8 mouse cellular contexts compared by ENCODE assay signal in the genomic region with DNA sequence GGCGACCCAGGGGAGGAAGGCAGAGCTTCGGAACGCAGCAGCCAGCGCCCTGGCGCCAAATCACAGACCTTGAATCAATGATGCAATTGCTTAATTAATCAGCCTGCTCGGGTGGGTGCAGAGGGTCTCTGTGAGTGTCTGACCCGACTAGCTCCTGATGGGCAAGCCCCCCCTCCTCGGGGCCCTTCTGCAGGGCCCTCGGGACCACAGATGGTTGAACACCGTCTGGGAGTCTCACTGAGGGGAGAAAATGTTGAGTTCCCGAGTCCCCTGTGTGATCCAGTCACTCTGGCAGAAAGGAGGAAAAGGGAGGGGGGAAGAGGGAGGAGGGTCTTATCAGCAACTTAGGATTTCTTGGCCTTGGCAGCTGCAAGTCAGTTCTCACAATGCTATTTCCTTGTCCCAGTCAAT.
DNase-seq lines count a peak whose midpoint lies in the region; ATAC-seq and TF ChIP-seq lines count a peak whose summit lies in the region.

No protein-coding gene starts in this region.

- no peaks in the 10 kb centered on the region for H3K36me3 ChIP-seq in heart, adult 2 months (ENCODE audit: control insufficient read depth, insufficient read depth, low read length)
- H3K36me3 ChIP-seq in intestine, embryonic 16.5 days (ENCODE audit: control insufficient read depth, insufficient read depth, low read length), result no peaks in the 10 kb centered on the region
- no peaks in the 10 kb centered on the region for H3K36me3 ChIP-seq in neural tube, embryonic 13.5 days

- H3K4me1 ChIP-seq in heart, adult 2 months (ENCODE audit: control insufficient read depth, insufficient read depth, low read length), result peaks cover 3% of the 10 kb centered on the region
- H3K4me1 ChIP-seq in intestine, embryonic 16.5 days (ENCODE audit: control insufficient read depth, insufficient read depth, low read length), result peaks cover 40% of the 10 kb centered on the region
- peaks cover 82% of the 10 kb centered on the region for H3K4me1 ChIP-seq in neural tube, embryonic 13.5 days (replicated peaks)

- WGBS in heart, adult 2 months, result 31% methylated on average over 11 of the region's 11 CpGs
- 12% methylated on average over 11 of the region's 11 CpGs for WGBS in intestine, embryonic 16.5 days
- WGBS in neural tube, embryonic 13.5 days, result 2% methylated on average over 11 of the region's 11 CpGs

- H3K79me2 ChIP-seq in heart, adult 2 months (replicated peaks; ENCODE audit: control insufficient read depth, insufficient read depth, low read length), result no peaks in the 10 kb centered on the region

- H3K9ac ChIP-seq in heart, adult 2 months (ENCODE audit: low read depth, low read length), result no peak overlapping the region
- 0 out of 2 replicates have a peak overlapping the region, but pooled peaks have one; percentile 11 for H3K9ac ChIP-seq in intestine, embryonic 16.5 days (ENCODE audit: low read depth, low read length)
- H3K9ac ChIP-seq in neural tube, embryonic 13.5 days, result peak overlapping the region; percentile 52; the same call in 1 of the 2 replicates

- no peak for TF ChIP-seq POLR2A in heart, adult 2 months (IDR thresholded peaks at IDR 0.05; ENCODE audit: insufficient read depth, low read depth, low read length)

- no peak for TF ChIP-seq CTCF in heart, adult 2 months (IDR thresholded peaks at IDR 0.05)

- H3K27ac ChIP-seq in heart, adult 2 months, result no peak overlapping the region
- H3K27ac ChIP-seq in intestine, embryonic 16.5 days (ENCODE audit: low read length), result no peak overlapping the region
- H3K27ac ChIP-seq in neural tube, embryonic 13.5 days (replicated peaks), result peak overlapping the region; percentile 94

- no peak for TF ChIP-seq EP300 in heart, adult 2 months (IDR thresholded peaks at IDR 0.05; ENCODE audit: insufficient read depth, low read depth, low read length)

- peak overlapping the region; percentile 22; the same call in 1 of the 2 replicates for H3K4me2 ChIP-seq in intestine, embryonic 16.5 days (ENCODE audit: low read depth, low read length)
- H3K4me2 ChIP-seq in neural tube, embryonic 13.5 days, result peak overlapping the region; percentile 33

- H3K9me3 ChIP-seq in intestine, embryonic 16.5 days (ENCODE audit: control insufficient read depth, low read length), result no peaks in the 10 kb centered on the region
- no peaks in the 10 kb centered on the region for H3K9me3 ChIP-seq in neural tube, embryonic 13.5 days

- DNase-seq in kidney, adult 9 months, result peak; percentile 7
- DNase-seq in kidney, adult 18-20 months, result no peak
- peak; percentile 52 to 55 for DNase-seq in heart, adult 2 months
- DNase-seq in adrenal gland, adult 2 months, result no peak
- no peak for DNase-seq in cerebellum, postnatal 10 days

- H3K4me3 ChIP-seq in heart, adult 2 months, result no peak overlapping the region
- no peak overlapping the region for H3K4me3 ChIP-seq in intestine, embryonic 16.5 days (ENCODE audit: low read length)
- no peak overlapping the region for H3K4me3 ChIP-seq in neural tube, embryonic 13.5 days

- H3K27me3 ChIP-seq in heart, adult 2 months (ENCODE audit: control insufficient read depth, insufficient read depth, low read length), result no peaks in the 10 kb centered on the region
- no peaks in the 10 kb centered on the region for H3K27me3 ChIP-seq in intestine, embryonic 16.5 days (replicated peaks; ENCODE audit: control insufficient read depth, insufficient read depth, low read length)
- no peaks in the 10 kb centered on the region for H3K27me3 ChIP-seq in neural tube, embryonic 13.5 days

- peak; percentile 29 for ATAC-seq in intestine, embryonic 16.5 days
- 0 out of 2 replicates have a peak, but pooled peaks have one; percentile 7 for ATAC-seq in neural tube, embryonic 13.5 days (ENCODE audit: low read depth)
- ATAC-seq in megakaryocyte-erythroid progenitor cell, adult 5-6 weeks (replicated peaks; ENCODE audit: low FRiP score, low TSS enrichment, poor library complexity, severe bottlenecking), result no peak

- intact Hi-C loops in heart, adult 2 months (cut with DNase I), result no loop called here

Comparison
In these comparisons a context has a peak if more than half of its experiments do, and no peak if none do; other contexts are left out.
1. DNase-seq: peak in kidney, adult 9 months (single experiment) and heart, adult 2 months (2 of 2); none in kidney, adult 18-20 months (single experiment), adrenal gland, adult 2 months (single experiment) and cerebellum, postnatal 10 days (0 of 2).